Mouse (Mus musculus) Muller cell, postnatal 12 days (primary cell): ENCODE measurements around the gene Hrc.

ENCODE experiments used
- DNase-seq: peaks from one replicate; pipeline ENCODE4 v3.0.0-alpha.2; 2015; ENCODE audit errors: inconsistent ontology term

Gene Hrc

DNA sequence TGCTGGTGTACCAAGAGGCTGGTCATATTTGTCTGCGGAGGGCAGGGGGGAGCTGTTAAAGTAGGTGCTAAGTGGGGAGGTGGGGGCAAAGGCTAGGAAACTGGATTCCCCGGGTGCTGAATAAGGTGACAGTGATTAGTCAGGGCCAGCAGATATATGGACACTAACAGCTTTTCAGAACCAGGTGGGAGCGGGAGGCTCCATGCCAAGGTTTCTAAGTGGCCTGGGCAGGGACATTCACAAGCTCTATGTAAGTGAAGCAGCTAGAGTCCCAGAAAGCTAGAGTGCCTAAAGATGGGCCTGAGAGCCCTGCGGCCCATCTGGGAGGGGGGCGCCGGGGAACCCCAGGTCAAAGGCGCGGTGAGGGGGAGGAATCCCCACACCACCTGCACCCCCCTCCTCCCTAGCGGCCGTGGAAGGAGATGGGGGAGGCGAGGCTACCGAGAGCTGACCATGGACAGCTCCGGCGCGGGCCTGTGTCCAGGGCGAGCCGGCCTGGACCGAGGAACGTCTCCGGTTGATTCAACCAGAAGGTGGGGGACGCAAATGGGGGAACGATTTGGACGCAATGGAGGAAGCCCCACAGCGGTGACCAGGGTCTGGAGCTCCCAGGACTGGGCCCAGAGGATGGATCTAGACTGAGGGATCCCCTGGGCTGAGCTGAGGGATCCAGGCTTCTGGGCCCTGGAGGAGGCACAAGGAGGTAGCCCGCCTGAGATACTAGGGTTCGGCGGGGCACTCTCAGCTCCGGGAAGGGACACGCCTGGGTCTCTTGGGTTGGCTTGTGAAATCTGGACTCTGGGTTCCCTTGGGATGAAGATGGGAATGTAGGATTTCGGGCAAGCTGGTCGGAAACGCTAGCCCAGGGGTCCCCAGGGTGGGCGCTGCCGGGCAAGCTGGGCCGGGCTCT is 30.9 kb downstream of the Hrc start:
- peak; percentile 75 for DNase-seq

DNA sequence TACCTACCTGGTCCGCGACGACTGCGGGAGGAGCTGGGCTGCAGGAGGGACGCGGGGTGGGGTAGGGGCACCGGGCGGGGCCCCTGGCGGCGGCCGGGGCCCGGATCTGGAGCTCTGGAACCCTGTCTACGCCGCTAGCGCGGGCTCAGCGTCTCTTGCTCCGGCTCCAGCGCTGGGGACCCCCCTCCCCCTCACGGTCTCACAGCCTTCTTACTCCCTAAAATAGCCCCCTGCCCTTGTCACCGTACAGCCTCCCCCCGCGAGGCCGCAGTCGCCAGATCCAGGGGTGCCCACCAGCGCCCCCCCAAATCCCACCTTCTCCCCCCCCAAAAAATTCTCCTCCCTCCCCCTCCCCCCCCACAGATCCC is 31.5 kb downstream of the Hrc start, which contains the start of gene Ppfia3:
Gene Ppfia3 (minus strand): TSS at position 368 of the 368 bp plus-strand sequence.
- no peak for DNase-seq

- DNase-seq: peak; percentile 99
Observed at GRCm38 (mm10) chr7:45367020-45367880, 32.2 kb downstream of the Hrc start.

GRCm38 (mm10) chr7:45368178-45368577 is 33.1 kb downstream of the Hrc start:
- DNase-seq: no peak

DNA sequence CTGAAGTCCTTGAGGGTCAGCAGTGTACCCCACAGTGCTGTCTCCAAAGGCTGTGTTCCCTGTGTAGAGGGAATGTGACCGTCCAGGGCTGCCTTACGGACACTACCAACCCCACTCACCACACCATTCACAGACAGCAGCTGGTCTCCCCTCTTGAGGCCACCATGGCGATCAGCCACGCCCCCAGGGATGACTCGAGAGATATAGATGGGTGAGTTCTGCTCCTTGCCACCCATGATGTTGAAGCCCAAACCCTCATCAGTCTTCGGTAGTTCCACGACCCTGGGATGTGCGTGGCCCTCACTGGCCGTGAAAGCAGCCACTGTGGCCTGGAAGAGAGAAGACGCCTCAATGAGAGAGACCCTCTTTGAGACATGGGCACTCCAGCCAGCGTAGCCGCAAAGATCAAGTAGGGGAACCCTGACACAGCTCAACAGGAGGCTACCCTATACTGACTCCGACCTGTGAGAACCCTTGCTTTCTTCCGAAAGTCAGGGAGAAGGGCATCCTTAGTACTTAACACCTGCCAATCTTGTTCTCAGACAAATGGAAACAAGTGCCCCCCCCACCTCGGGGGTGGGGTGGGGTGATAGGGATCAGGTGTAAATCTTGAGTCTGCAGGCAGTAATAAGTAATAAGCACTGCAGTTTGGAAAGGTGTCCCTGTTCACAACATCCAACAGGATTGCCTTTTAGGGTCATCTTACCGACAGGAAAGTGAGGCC is 34.1 kb downstream of the Hrc start:
- no peak for DNase-seq

DNA sequence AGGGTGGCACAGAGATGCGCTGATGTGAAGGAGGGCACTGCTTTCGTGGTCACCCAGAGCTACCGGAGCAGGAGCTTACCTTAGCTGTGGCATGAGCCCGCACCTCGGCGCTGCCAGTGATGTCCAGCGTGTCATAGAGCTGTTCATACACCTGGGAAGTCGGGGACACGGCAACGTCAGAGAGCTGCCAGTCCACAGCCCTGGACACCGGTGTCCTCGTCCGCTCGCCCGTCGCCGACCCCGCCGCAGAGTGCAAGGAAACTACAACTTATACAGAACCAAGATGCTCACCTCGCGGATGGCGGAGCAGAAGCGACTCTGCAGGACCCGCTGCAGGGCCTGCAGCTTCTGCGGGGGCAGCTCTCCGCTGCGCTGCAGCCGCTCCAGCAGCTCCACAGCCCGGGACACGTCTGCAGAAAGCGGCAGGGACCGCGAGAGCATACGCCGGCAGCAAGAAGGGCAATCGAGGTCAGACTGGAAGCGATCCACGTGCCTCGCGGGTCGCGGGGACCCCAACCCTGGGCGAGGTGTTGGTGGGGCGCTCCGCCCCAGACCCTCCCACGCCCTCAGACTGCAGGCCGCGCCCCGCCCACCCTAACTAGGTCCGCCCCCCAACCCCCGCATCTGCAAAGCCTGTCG is 34.9 kb downstream of the Hrc start:
- DNase-seq: no peak

- DNase-seq: peak; percentile 94
Observed at GRCm38 (mm10) chr7:45370475-45371311, 35.6 kb downstream of the Hrc start, which contains the start of gene Lin7b. Lin7b (minus strand) TSS chr7:45370583.

GRCm38 (mm10) chr7:45372371-45372770 is 37.3 kb downstream of the Hrc start:
- no peak for DNase-seq

DNA sequence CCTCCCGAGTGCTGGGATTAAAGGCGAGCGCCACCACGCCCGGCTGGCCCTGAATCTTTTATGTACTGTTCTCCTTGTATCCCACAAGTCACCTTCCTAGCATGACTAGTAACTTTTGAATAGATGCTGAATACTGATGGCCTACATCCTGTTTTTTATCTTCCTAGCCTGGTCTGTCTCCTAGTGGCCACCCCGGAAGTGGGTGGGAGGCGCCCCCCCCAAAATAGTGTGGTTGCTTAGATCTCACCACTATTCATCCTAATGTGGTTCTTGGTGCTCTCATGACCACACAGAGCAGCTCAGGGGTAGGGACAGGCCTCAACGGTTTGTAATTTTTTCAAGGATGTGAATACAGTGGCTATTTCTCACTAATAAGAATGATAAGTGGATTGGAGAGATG is 39.5 kb downstream of the Hrc start:
- DNase-seq: no peak

DNA sequence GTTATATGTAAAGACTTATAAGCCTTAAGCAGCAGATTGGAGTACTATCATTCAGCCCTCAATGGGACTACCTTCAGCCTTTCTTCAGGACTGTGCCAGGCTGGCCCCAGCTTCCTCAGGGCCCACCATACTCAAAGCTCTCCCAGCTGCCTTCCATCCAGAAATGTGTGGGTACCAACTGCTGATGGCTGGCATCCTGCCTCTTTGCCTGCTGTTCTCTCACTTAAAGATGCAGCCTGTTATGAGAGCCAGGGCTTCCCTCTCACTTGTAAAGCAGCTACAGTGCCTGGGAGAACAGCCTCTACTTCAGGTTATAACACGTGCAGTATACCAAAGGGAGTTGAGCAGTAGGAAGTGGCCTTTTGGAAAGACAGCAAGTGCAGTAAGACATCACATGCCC is 41.0 kb downstream of the Hrc start:
- no peak for DNase-seq

DNA sequence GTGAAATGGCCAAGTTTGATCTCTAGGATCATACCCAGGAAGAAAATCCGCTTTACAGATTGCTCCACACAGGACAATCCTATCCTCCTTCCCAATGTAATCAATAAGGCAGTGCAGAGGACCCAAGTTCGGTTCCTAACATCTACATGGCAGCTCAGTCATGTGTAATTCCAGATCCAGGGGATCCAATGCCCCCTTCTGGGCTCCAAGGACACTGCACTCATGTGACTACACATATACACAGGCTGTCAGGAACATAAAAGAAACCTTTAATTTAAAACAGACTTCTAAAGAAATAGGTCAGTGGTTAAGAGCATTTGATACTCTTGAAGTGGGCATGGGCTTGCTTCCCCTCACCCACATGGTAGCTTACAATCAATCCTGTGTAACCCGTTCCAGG is 51.0 kb downstream of the Hrc start:
- no peak for DNase-seq
